Mouse (Mus musculus) limb, embryonic 11.5 days (tissue): ENCODE data around the gene Clip2. TPM values are rescaled to one million over a fixed set of nuclear protein-coding genes. Genes with fewer than 3 reads are reported as not detected.

Source experiments
- ATAC-seq: fragments of 200-750 bp; cut with Nextera tagmentation; 2 replicates; pipeline ENCODE4 v1.8.0; 2017; ENCODE audit warnings: low read depth; ENCODE audit not compliant: insufficient number of reproducible peaks, low FRiP score, low TSS enrichment
- DNase-seq: peaks from one replicate; pipeline ENCODE4 v3.0.0-alpha.2; 2015; ENCODE audit warnings: low spot score
- H3K27ac ChIP-seq: fragments of 300-500 bp; sonication (generic); replicated peaks from 2 replicates; pipeline ENCODE4 v1.5.1; 2014; ENCODE audit warnings: low read depth, mild to moderate bottlenecking, low read length
- H3K27me3 ChIP-seq: fragments of 300-500 bp; sonication (generic); 2 replicates; pipeline ENCODE4 v1.6.1; 2014; ENCODE audit warnings: mild to moderate bottlenecking, low read length, mixed read lengths; ENCODE audit not compliant: control insufficient read depth, insufficient read depth
- H3K36me3 ChIP-seq: fragments of 300-500 bp; sonication (generic); 2 replicates; pipeline ENCODE4 v1.6.1; 2014; ENCODE audit warnings: mild to moderate bottlenecking, low read length, moderate library complexity, mixed read lengths; ENCODE audit not compliant: control insufficient read depth, insufficient read depth
- H3K4me1 ChIP-seq: fragments of 300-500 bp; sonication (generic); 2 replicates; pipeline ENCODE4 v1.6.1; 2014; ENCODE audit warnings: low read length, mixed read lengths; ENCODE audit not compliant: control insufficient read depth, insufficient read depth
- H3K4me2 ChIP-seq: fragments of 300-500 bp; sonication (generic); 2 replicates; pipeline ENCODE4 v1.6.1; 2014; ENCODE audit warnings: low read depth, mild to moderate bottlenecking, moderate library complexity; ENCODE audit not compliant: severe bottlenecking
- H3K4me3 ChIP-seq: fragments of 300-500 bp; sonication (generic); 2 replicates; pipeline ENCODE4 v1.5.1; 2014; ENCODE audit warnings: low read depth, low read length
- H3K9ac ChIP-seq: fragments of 300-500 bp; sonication (generic); 2 replicates; pipeline ENCODE4 v1.6.1; 2014; ENCODE audit warnings: mild to moderate bottlenecking, low read length
- H3K9me3 ChIP-seq: fragments of 300-500 bp; sonication (generic); 2 replicates; pipeline ENCODE4 v1.6.1; 2016; ENCODE audit warnings: low read length; ENCODE audit not compliant: control insufficient read depth
- WGBS: fragments of 180-500 bp; shearing (Covaris S2); extraction: QIAGEN DNeasy Blood & Tissue Kit; methylation state at CpG from one replicate; pipeline ENCODE4 v1.1.7; 2014; 5-methylcytosine and 5-hydroxymethylcytosine counted together
- microRNA-seq: library from miRNA; unstranded; fragments of <30 nt; microRNA quantifications from one replicate; pipeline ENCODE4, GENCODE M21; 2016
- polyA plus RNA-seq: library from polyadenylated mRNA; unstranded; fragments of >200 nt; fragmentation: Nextera tagmentation; extraction: Ambion mirVana; gene quantifications from 2 replicates; pipeline ENCODE4 v1.2.1, GENCODE M21; 2014

Gene Clip2
- polyA plus RNA-seq, 1 experiment from 2014 or later: 6.8 TPM

GRCm38 (mm10) chr5:134441105-134441504, 111.1 kb downstream of the Clip2 start:
- H3K9me3 ChIP-seq: no peaks in the 10 kb centered on the region
- DNase-seq (no peak), ATAC-seq (no peak)
- no peak overlapping the region for H3K27ac ChIP-seq
- H3K4me2 ChIP-seq: no peak overlapping the region
- no peak overlapping the region for H3K9ac ChIP-seq
- no peak overlapping the region for H3K4me3 ChIP-seq
- peaks cover 5% of the 10 kb centered on the region; the same call in 1 of the 2 replicates for H3K36me3 ChIP-seq
- WGBS: 86% methylated on average over 3 of the region's 3 CpGs
- H3K27me3 ChIP-seq: no peaks in the 10 kb centered on the region
- peaks cover 14% of the 10 kb centered on the region for H3K4me1 ChIP-seq

- WGBS: 88% methylated on average over 12 of the region's 12 CpGs
- DNase-seq: no peak
- H3K4me2 ChIP-seq: no peak overlapping the region
- H3K27ac ChIP-seq: no peak overlapping the region
- no peak overlapping the region for H3K4me3 ChIP-seq
- no peak overlapping the region for H3K9ac ChIP-seq
- H3K36me3 ChIP-seq: peaks cover 5% of the 10 kb centered on the region; the same call in 1 of the 2 replicates
- no peak for ATAC-seq
- no peaks in the 10 kb centered on the region for H3K27me3 ChIP-seq
- no peaks in the 10 kb centered on the region for H3K9me3 ChIP-seq
- peaks cover 16% of the 10 kb centered on the region for H3K4me1 ChIP-seq
These were observed 112.1 kb downstream of the Clip2 start for GRCm38 (mm10) chr5:134440098-134440497.

- no peak for DNase-seq
- Histone ChIP-seq H3K9me3 (no peaks in the 10 kb centered on the region), H3K27me3 (no peaks in the 10 kb centered on the region), H3K36me3 (peaks cover 5% of the 10 kb centered on the region; the same call in 1 of the 2 replicates), H3K4me3 (no peak overlapping the region), H3K27ac (no peak overlapping the region), H3K9ac (no peak overlapping the region), H3K4me2 (no peak overlapping the region), H3K4me1 (peaks cover 16% of the 10 kb centered on the region)
- no peak for ATAC-seq
- WGBS: 95% methylated on average over 7 of the region's 7 CpGs
These were observed 112.8 kb downstream of the Clip2 start for GRCm38 (mm10) chr5:134439481-134439880.

Small RNA genes within 50 kb of the gene (microRNA-seq; reads per million reads assigned to microRNA genes)
- not detected for gene Gm26340
- not detected for gene Mir7228

Other genes starting within 250 kb of the Clip2 start
- 211 and 222 TPM in 2 replicates for gene Gtf2i, start 237.7 kb downstream of the Clip2 start, polyA plus RNA-seq
- 126 and 135 TPM in 2 replicates for gene Gtf2ird1, start 95.7 kb downstream of the Clip2 start, polyA plus RNA-seq
- not detected in 2 replicates for gene Syna, start 7.7 kb upstream of the Clip2 start, polyA plus RNA-seq
- gene Rfc2, start 28.9 kb upstream of the Clip2 start, polyA plus RNA-seq: 395 and 420 TPM in 2 replicates
- gene Lat2, start 62.6 kb upstream of the Clip2 start, polyA plus RNA-seq: 1.3 and 2.2 TPM in 2 replicates
- 551 and 553 TPM in 2 replicates for gene Eif4h, start 87.1 kb upstream of the Clip2 start, polyA plus RNA-seq
- 5.4 and 5.6 TPM in 2 replicates for gene Limk1, start 136.2 kb upstream of the Clip2 start, polyA plus RNA-seq
- 3.8 and 4.2 TPM in 2 replicates for gene Eln, start 194.9 kb upstream of the Clip2 start, polyA plus RNA-seq